Mouse (Mus musculus): ENCODE measurements around the gene Smim20. TPM values are rescaled to one million over a fixed set of nuclear protein-coding genes. Genes with fewer than 3 reads are reported as not detected.

Gene Smim20
- polyA plus RNA-seq, 1 experiment: 47.0 TPM

DNA sequence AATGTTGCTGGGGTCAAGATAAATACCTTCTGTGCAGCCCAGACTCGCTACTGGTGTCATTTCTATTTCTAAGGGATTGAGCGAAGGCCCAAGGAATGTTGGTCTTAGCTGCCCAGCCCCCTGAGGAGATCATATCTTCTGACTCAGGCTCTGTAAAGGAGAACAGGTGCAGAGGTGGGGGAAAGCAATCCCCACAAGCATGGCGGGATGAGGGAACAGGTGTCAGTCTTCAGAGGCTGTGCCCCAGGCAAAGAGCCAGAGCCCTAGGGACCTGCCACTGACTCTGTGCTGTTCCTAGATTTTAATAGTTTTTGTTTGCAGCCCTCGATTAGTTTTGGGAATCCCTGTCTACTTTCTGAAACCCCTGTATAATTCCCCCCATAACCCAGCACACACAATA, 702 bp upstream of the Smim20 start:
- TF ChIP-seq POLR2A (IDR thresholded peaks at IDR 0.05; ENCODE audit: borderline replicate concordance, extremely low read depth, insufficient read depth, insufficient read length, poor library complexity, severe bottlenecking): no peak
- TF ChIP-seq CTCF (IDR thresholded peaks at IDR 0.05; ENCODE audit: borderline replicate concordance, extremely low read depth, insufficient read depth, insufficient read length): no peak
- no peak for DNase-seq (ENCODE audit: low read depth)

DNA sequence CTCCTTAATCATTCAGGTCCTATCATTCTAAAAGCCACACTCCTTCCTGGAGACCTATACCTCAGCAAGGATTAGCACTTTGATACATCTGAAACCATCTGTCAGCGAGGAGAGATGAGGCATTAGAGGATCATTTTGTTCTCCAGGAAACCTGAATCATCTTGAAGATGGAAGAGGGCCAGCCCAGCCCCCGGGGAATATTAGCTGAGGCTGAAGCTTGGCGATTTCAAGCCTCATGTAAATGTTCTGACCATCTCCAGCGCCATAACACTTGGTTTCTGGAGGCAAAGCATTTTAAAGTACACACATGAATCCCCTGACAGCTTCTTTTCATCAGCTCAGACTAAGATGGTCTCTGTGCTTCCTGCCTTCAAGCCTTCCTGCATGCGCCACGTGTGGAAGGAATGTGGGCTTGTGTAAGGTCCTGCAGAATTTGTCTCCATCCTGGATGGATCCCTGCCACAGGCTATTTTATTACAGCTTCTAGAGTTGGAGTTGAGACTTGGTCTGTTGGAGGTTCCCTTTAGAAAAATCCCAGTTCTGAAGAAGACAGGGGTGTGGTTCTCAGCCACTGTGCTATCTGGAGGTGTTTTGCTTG, 1.3 kb downstream of the Smim20 start:
- DNase-seq (ENCODE audit: low read depth): no peak
- no peak for TF ChIP-seq CTCF (IDR thresholded peaks at IDR 0.05; ENCODE audit: borderline replicate concordance, extremely low read depth, insufficient read depth, insufficient read length)
- TF ChIP-seq POLR2A (IDR thresholded peaks at IDR 0.05; ENCODE audit: borderline replicate concordance, extremely low read depth, insufficient read depth, insufficient read length, poor library complexity, severe bottlenecking): no peak

DNA sequence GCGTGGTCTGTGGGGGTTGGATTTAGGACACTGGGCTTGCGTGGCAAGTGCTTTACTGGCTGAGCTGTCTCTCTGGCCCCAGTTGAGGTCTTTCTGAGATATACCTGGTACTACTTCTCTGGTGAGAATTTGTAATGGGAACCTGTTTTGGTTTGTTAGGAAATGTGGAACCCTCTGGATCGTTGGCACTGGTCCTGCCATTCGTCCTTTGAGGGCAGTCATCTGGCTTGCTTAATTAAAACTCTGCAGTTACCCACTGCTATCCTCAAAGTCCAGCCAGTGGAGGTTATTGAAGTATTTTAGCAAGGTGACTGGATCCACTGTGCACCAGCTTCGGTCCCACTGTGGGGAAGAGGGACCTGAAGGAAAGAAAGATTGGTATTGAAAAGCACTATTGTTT, 2.9 kb downstream of the Smim20 start:
- TF ChIP-seq POLR2A (IDR thresholded peaks at IDR 0.05; ENCODE audit: borderline replicate concordance, extremely low read depth, insufficient read depth, insufficient read length, poor library complexity, severe bottlenecking) (no peak), CTCF (IDR thresholded peaks at IDR 0.05; ENCODE audit: borderline replicate concordance, extremely low read depth, insufficient read depth, insufficient read length) (no peak)
- no peak for DNase-seq (ENCODE audit: low read depth)

DNA sequence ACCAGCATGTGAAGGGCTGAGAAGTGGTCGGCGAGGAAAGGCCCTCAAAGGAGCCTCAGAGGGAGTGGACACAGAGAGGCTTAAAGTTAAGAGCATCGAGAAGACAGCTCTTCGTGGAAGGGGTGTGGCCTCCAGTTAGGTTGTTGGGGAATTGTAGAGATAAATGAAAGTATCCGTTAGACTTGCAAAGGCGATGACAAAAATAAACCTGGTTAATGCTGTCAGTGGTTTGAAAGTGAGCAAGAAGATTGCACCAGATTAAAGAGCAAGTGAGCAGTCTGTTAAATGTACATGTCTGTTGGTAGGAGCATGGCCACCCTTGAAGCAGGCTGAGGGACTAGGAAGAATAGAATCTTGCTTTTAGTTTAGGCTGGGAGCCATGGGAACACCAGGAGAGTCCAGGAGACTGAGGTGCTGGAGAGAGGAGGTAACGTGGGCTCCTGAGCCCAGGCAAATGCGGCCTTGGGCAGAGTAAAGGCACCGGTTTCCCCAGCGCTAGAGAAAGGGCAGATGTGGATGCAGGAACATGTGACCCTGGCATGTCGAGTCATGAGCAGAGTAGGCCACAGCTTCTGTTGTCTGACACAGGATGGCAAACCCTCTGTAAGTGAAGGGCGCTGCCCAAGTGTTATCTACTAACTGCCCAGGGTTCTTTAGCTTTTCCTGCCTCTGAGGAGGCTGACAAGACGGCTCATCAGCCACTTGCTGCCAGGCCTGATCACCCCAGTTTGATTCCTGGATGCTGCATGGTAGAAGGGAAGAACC, 4.2 kb downstream of the Smim20 start:
- no peak for DNase-seq (ENCODE audit: low read depth)
- TF ChIP-seq POLR2A (IDR thresholded peaks at IDR 0.05; ENCODE audit: borderline replicate concordance, extremely low read depth, insufficient read depth, insufficient read length, poor library complexity, severe bottlenecking) (no peak), CTCF (IDR thresholded peaks at IDR 0.05; ENCODE audit: borderline replicate concordance, extremely low read depth, insufficient read depth, insufficient read length) (no peak)

DNA sequence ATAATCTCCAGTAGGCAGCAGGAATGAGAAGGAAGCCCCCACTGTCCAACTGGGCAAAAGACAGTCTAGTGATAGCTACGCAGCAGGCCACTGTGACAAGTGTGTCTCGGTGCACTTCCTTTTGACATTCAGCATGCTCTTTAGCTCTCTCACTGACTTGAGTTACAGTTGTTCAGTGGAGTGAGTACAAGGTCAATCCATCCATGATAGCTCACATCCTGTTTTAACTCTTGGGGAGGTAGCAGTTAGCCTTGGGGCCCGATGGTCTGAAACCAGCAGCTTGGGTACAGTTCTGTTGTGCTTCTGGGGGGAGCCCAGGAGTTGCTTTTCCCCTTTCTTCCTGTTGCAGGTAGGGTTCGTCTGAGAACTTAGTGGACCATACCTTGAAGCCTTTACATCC, 5.7 kb downstream of the Smim20 start:
- no peak for DNase-seq (ENCODE audit: low read depth)
- TF ChIP-seq POLR2A (IDR thresholded peaks at IDR 0.05; ENCODE audit: borderline replicate concordance, extremely low read depth, insufficient read depth, insufficient read length, poor library complexity, severe bottlenecking): no peak
- no peak for TF ChIP-seq CTCF (IDR thresholded peaks at IDR 0.05; ENCODE audit: borderline replicate concordance, extremely low read depth, insufficient read depth, insufficient read length)

DNA sequence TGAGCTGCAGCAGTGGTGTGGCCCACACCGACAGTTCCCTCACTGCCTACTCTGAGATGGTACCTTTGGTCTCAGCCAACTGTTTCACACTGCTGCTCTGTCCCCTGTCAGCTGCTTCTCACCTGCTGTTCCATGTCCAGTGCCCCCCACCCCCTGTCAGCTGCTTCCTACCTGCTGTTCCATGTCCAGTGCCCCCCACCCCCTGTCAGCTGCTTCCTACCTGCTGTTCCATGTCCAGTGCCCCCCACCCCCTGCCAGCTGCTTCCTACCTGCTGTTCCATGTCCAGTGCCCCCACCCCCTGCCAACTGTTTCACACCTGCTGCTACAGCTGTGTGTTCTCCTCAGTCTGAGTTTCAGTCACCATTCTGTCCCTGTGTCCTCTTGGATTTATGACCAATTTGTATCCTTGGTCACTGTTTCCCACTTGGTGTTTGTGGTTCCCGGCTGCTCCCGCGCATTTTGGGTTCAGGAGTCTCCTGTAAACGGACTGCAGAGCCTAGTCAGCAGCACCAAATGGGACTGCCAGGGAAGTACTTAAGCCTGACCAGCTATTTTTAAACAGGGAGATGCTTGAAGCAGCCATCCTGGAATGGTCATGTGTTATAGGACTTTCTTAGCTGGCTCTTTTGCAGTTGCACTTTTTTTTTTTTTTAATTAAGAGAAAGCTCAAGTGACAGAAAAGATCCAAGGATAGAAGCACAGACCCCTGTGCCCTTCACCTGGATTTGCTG, 7.0 kb downstream of the Smim20 start:
- no peak for TF ChIP-seq CTCF (IDR thresholded peaks at IDR 0.05; ENCODE audit: borderline replicate concordance, extremely low read depth, insufficient read depth, insufficient read length)
- TF ChIP-seq POLR2A (IDR thresholded peaks at IDR 0.05; ENCODE audit: borderline replicate concordance, extremely low read depth, insufficient read depth, insufficient read length, poor library complexity, severe bottlenecking): no peak
- DNase-seq (ENCODE audit: low read depth): no peak

DNA sequence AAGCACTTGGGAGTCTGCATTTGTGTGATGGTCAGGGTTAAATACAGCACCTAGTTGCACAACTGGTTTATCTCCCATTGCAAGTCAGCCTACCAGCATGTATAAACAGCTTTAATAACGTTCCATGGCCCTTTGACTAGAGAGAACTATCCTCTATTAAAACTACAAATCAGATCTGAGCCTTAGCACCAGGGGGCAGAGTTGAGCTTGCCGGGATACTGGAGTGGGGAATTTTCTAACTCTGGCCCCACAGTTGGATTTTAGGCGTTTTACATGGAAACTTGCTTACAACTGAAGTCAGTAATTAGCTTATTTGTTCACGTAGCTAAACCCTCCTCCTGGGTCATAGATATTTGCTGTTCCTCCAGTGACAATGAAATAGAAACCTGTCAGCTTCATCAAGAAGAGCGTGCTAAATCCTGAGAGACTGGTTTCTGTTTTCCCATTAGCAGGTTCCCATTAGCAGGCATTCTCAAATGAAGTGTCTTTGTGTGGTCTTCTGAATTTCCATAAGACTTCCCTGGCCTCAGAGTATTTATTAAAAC, 8.0 kb downstream of the Smim20 start:
- TF ChIP-seq POLR2A (IDR thresholded peaks at IDR 0.05; ENCODE audit: borderline replicate concordance, extremely low read depth, insufficient read depth, insufficient read length, poor library complexity, severe bottlenecking): no peak
- peak; percentile 69; the same call in 1 of the 2 replicates for TF ChIP-seq CTCF (IDR thresholded peaks at IDR 0.05; ENCODE audit: borderline replicate concordance, extremely low read depth, insufficient read depth, insufficient read length)
- DNase-seq (ENCODE audit: low read depth): peak; percentile 82

DNA sequence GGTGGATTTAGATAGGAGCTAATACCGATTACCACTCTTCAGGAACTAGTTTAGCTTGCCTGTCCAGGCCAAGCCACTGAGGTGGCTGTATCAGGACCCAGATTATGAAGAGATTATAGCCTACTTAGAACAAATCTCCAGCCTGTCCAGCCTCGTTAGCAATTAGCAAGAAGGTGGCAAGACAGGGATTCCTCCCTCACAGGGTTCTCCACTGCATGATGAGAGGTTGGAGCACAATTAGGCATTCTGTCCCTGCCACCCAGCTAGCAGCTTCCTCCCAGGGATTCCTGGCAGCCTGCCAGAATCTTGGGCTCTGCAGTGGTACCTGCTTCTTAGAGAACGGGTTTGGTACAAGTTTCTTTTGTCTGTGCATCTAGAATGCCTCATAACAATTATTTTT, 8.5 kb downstream of the Smim20 start:
- DNase-seq (ENCODE audit: low read depth): peak; percentile 87
- TF ChIP-seq POLR2A (IDR thresholded peaks at IDR 0.05; ENCODE audit: borderline replicate concordance, extremely low read depth, insufficient read depth, insufficient read length, poor library complexity, severe bottlenecking) (no peak), CTCF (IDR thresholded peaks at IDR 0.05; ENCODE audit: borderline replicate concordance, extremely low read depth, insufficient read depth, insufficient read length) (no peak)

DNA sequence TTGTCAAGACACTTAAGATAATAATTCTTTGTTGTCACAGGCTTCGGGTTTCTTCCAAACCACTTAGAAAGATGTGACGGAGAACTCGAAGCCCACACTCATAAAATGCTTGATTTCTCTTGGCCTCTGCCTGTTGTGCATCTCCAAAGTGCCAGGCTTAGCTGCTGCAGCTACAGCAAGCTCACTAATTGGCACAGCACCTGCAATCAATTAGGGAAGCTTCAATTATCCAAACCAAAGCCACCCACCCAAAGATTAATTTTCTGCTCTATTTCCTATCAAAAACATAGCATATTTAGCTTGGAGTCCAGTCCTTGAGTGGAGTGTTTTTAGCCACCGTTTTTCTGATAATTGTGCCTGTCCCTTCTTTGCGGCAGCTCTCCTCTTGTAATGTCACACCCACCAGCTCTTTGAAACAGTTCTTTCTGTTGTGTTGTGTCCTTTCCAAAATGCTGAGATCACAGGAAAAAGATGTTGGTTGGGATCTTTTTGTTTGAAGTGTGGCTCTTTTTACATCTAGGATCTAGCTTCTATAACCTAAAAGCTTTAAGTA, 9.7 kb downstream of the Smim20 start:
- DNase-seq (ENCODE audit: low read depth): peak; percentile 95
- TF ChIP-seq POLR2A (IDR thresholded peaks at IDR 0.05; ENCODE audit: borderline replicate concordance, extremely low read depth, insufficient read depth, insufficient read length, poor library complexity, severe bottlenecking) (no peak), CTCF (IDR thresholded peaks at IDR 0.05; ENCODE audit: borderline replicate concordance, extremely low read depth, insufficient read depth, insufficient read length) (no peak)

DNA sequence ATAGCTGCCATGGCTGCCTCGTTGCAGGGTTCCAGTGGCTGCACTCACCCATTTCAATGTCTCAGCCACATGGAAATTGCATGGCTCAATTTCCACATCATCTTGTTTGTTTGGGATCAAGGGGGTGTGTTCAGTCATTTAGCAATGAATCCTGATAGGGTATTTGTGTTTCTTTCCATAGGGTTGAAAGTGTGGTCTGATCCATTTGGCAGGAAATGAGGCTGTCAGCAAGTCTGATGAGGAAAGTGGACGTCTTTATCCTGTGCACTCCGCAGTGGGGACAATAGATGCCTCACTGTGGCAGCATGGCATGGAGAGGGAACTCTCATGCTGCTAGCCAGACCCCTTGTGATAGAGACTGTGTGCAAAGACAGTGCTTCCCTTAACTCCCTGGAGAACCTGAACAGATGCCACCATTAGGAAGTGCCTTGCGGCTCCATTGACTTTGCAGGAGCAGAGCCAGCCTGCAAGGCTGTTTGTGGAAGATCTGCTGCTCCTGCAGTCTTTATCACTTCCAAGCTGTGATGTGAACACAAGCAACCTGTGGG, 10.9 kb downstream of the Smim20 start:
- no peak for TF ChIP-seq CTCF (IDR thresholded peaks at IDR 0.05; ENCODE audit: borderline replicate concordance, extremely low read depth, insufficient read depth, insufficient read length)
- no peak for TF ChIP-seq POLR2A (IDR thresholded peaks at IDR 0.05; ENCODE audit: borderline replicate concordance, extremely low read depth, insufficient read depth, insufficient read length, poor library complexity, severe bottlenecking)
- peak; percentile 82 for DNase-seq (ENCODE audit: low read depth)
